7 mouse cellular contexts compared by ENCODE assay signal in the genomic region with DNA sequence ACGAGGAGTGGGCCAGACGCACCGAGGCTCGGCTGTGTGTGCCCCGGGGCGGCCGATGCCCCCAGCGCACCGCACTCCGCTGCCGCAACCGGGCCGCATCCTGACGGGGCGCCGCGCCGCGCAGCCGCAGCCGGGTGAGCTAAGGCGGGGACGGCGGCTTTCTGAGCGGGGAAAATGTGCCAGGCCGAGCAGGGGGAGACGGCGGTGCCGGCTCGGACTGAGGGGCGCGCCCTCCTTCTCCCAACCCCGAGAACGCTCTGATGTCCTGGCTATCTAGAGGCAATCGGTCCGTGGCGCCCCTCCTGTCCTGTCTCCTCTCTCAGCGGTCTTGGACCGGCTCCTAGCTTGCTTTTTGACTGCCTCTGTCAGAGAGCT. TPM values are rescaled to one million over a fixed set of nuclear protein-coding genes. Genes with fewer than 3 reads are reported as not detected.
A peak's percentile ranks its signal among the peaks of the same experiment; 100 is the strongest.
DNase-seq lines count a peak whose midpoint lies in the region; ATAC-seq and TF ChIP-seq lines count a peak whose summit lies in the region.

No protein-coding gene starts in this region.

- ATAC-seq in megakaryocyte, adult 5-6 weeks (ENCODE audit: poor library complexity, severe bottlenecking): no peak
- peak; percentile 79; the same call in 1 of the 2 replicates for ATAC-seq in neural tube, embryonic 15.5 days (ENCODE audit: low FRiP score)

- no peak for DNase-seq in limb, embryonic 10.5 days (ENCODE audit: low spot score)
- DNase-seq in retina, embryonic 14.5 days (ENCODE audit: low spot score): no peak
- DNase-seq in kidney, postnatal 4 days: no peak

- TF ChIP-seq CTCF in embryonic fibroblast, embryonic 13.5 days (IDR thresholded peaks at IDR 0.05; ENCODE audit: borderline replicate concordance, insufficient read depth, low read length): no peak

- peak overlapping the region; percentile 74 for H3K4me2 ChIP-seq in neural tube, embryonic 15.5 days

- WGBS in limb, embryonic 10.5 days: under 1% methylated on average over 39 of the region's 39 CpGs
- WGBS in neural tube, embryonic 15.5 days: under 1% methylated on average over 30 of the region's 39 CpGs

- H3K36me3 ChIP-seq in megakaryocyte, embryonic 14.5 days (replicated peaks; ENCODE audit: low read length): peaks cover 39% of the 10 kb centered on the region
- peaks cover 36% of the 10 kb centered on the region for H3K36me3 ChIP-seq in limb, embryonic 10.5 days
- H3K36me3 ChIP-seq in neural tube, embryonic 15.5 days: peaks cover 36% of the 10 kb centered on the region

- peak overlapping the region; percentile 98 for H3K4me3 ChIP-seq in megakaryocyte, embryonic 14.5 days (replicated peaks)
- H3K4me3 ChIP-seq in embryonic fibroblast, embryonic 13.5 days (ENCODE audit: insufficient read depth, low read length): peak overlapping the region; percentile 83
- peak overlapping the region; percentile 91 for H3K4me3 ChIP-seq in limb, embryonic 10.5 days
- peak overlapping the region; percentile 90 for H3K4me3 ChIP-seq in neural tube, embryonic 15.5 days (replicated peaks)

- H3K4me1 ChIP-seq in megakaryocyte, embryonic 14.5 days: peaks cover 32% of the 10 kb centered on the region
- no peaks in the 10 kb centered on the region; the same call in 1 of the 2 replicates for H3K4me1 ChIP-seq in embryonic fibroblast, embryonic 13.5 days (ENCODE audit: control insufficient read depth, insufficient read depth, low read length)
- peaks cover 26% of the 10 kb centered on the region for H3K4me1 ChIP-seq in limb, embryonic 10.5 days
- H3K4me1 ChIP-seq in neural tube, embryonic 15.5 days: peaks cover 21% of the 10 kb centered on the region

- H3K9ac ChIP-seq in neural tube, embryonic 15.5 days (replicated peaks): peak overlapping the region; percentile 96

- TF ChIP-seq POLR2A in embryonic fibroblast, embryonic 13.5 days (IDR thresholded peaks at IDR 0.05; ENCODE audit: low read depth, low read length): no peak

- no peak overlapping the region for H3K27ac ChIP-seq in embryonic fibroblast, embryonic 13.5 days (ENCODE audit: insufficient read depth, low read length)
- H3K27ac ChIP-seq in limb, embryonic 10.5 days: peak overlapping the region; percentile 85
- H3K27ac ChIP-seq in neural tube, embryonic 15.5 days (replicated peaks): peak overlapping the region; percentile 95

- H3K9me3 ChIP-seq in megakaryocyte, embryonic 14.5 days: no peaks in the 10 kb centered on the region
- H3K9me3 ChIP-seq in limb, embryonic 10.5 days (replicated peaks): no peaks in the 10 kb centered on the region
- H3K9me3 ChIP-seq in neural tube, embryonic 15.5 days (replicated peaks): no peaks in the 10 kb centered on the region

- H3K27me3 ChIP-seq in megakaryocyte, embryonic 14.5 days (replicated peaks): peaks cover 16% of the 10 kb centered on the region
- H3K27me3 ChIP-seq in limb, embryonic 10.5 days (ENCODE audit: low read depth, poor library complexity, severe bottlenecking): 0 out of 2 replicates have a peak, but pooled peaks cover 12% of the 10 kb centered on the region
- no peaks in the 10 kb centered on the region for H3K27me3 ChIP-seq in neural tube, embryonic 15.5 days (replicated peaks)

RNA-seq across cellular contexts. Expression of a gene that starts 0.4 kb away (rescaled TPM):
- polyA plus RNA-seq in megakaryocyte, embryonic 14.5 days (2012; ENCODE audit: insufficient read depth, low replicate concordance): 12.4 and 15.2 TPM in 2 replicates
- 14.1 and 17.7 TPM in 2 replicates for total RNA-seq in megakaryocyte, adult 5-6 weeks (2015)
- 17.4 and 18.0 TPM in 2 replicates for total RNA-seq in megakaryocyte, adult 5-6 weeks (2017)
- polyA plus RNA-seq in embryonic fibroblast, embryonic 13.5 days (2011; ENCODE audit: insufficient read length, low read depth, missing spikeins): 18.5 and 22.1 TPM in 2 replicates
- 8.5 and 9.8 TPM in 2 replicates for polyA plus RNA-seq in limb, embryonic 10.5 days (2016; fragmentation: Nextera tagmentation; extraction: Ambion mirVana)
- 43.0 and 48.9 TPM in 2 replicates for polyA plus RNA-seq in neural tube, embryonic 15.5 days (2015; fragmentation: Nextera tagmentation; extraction: Ambion mirVana)

RNA-seq across cellular contexts. Expression of a gene that starts 14.5 kb away (rescaled TPM):
- 3.2 TPM in 1 of 2 replicates, not detected in the other for polyA plus RNA-seq in megakaryocyte, embryonic 14.5 days (2012; ENCODE audit: insufficient read depth, low replicate concordance)
- total RNA-seq in megakaryocyte, adult 5-6 weeks (2015): 13.7 and 16.1 TPM in 2 replicates
- total RNA-seq in megakaryocyte, adult 5-6 weeks (2017): 21.3 and 33.2 TPM in 2 replicates
- 22.5 and 33.3 TPM in 2 replicates for polyA plus RNA-seq in embryonic fibroblast, embryonic 13.5 days (2011; ENCODE audit: insufficient read length, low read depth, missing spikeins)
- 65.7 and 73.8 TPM in 2 replicates for polyA plus RNA-seq in limb, embryonic 10.5 days (2016; fragmentation: Nextera tagmentation; extraction: Ambion mirVana)
- polyA plus RNA-seq in neural tube, embryonic 15.5 days (2015; fragmentation: Nextera tagmentation; extraction: Ambion mirVana): 33.2 and 35.5 TPM in 2 replicates

RNA-seq across cellular contexts. Expression of a gene that starts 15.5 kb away (rescaled TPM):
- polyA plus RNA-seq in megakaryocyte, embryonic 14.5 days (2012; ENCODE audit: insufficient read depth, low replicate concordance): 103 and 212 TPM in 2 replicates
- 3.5 and 4.6 TPM in 2 replicates for total RNA-seq in megakaryocyte, adult 5-6 weeks (2015)
- total RNA-seq in megakaryocyte, adult 5-6 weeks (2017): 1.5 and 2.9 TPM in 2 replicates
- polyA plus RNA-seq in embryonic fibroblast, embryonic 13.5 days (2011; ENCODE audit: insufficient read length, low read depth, missing spikeins): 9.3 and 12.6 TPM in 2 replicates
- 45.5 and 52.8 TPM in 2 replicates for polyA plus RNA-seq in limb, embryonic 10.5 days (2016; fragmentation: Nextera tagmentation; extraction: Ambion mirVana)
- 41.2 and 44.7 TPM in 2 replicates for polyA plus RNA-seq in neural tube, embryonic 15.5 days (2015; fragmentation: Nextera tagmentation; extraction: Ambion mirVana)

RNA-seq across cellular contexts. Expression of a gene that starts 17.1 kb away (rescaled TPM):
- polyA plus RNA-seq in megakaryocyte, embryonic 14.5 days (2012; ENCODE audit: insufficient read depth, low replicate concordance): 74.8 and 193 TPM in 2 replicates
- total RNA-seq in megakaryocyte, adult 5-6 weeks (2015): 8.2 and 9.3 TPM in 2 replicates
- total RNA-seq in megakaryocyte, adult 5-6 weeks (2017): 16.1 and 17.8 TPM in 2 replicates
- polyA plus RNA-seq in embryonic fibroblast, embryonic 13.5 days (2011; ENCODE audit: insufficient read length, low read depth, missing spikeins): 42.0 and 44.5 TPM in 2 replicates
- polyA plus RNA-seq in limb, embryonic 10.5 days (2016; fragmentation: Nextera tagmentation; extraction: Ambion mirVana): 20.4 and 25.1 TPM in 2 replicates
- 27.7 and 28.3 TPM in 2 replicates for polyA plus RNA-seq in neural tube, embryonic 15.5 days (2015; fragmentation: Nextera tagmentation; extraction: Ambion mirVana)

RNA-seq across cellular contexts. Expression of a gene that starts 43.7 kb away (rescaled TPM):
- polyA plus RNA-seq in megakaryocyte, embryonic 14.5 days (2012; ENCODE audit: insufficient read depth, low replicate concordance): not detected in 2 replicates
- total RNA-seq in megakaryocyte, adult 5-6 weeks (2015): 0.39 TPM in 1 of 2 replicates, not detected in the other
- total RNA-seq in megakaryocyte, adult 5-6 weeks (2017): not detected in 2 replicates
- not detected in 2 replicates for polyA plus RNA-seq in embryonic fibroblast, embryonic 13.5 days (2011; ENCODE audit: insufficient read length, low read depth, missing spikeins)
- polyA plus RNA-seq in limb, embryonic 10.5 days (2016; fragmentation: Nextera tagmentation; extraction: Ambion mirVana): 0.68 TPM in 1 of 2 replicates, not detected in the other
- not detected in 2 replicates for polyA plus RNA-seq in neural tube, embryonic 15.5 days (2015; fragmentation: Nextera tagmentation; extraction: Ambion mirVana)
